Mouse (Mus musculus): ENCODE measurements at regions not wholly inside any gene's neighbourhood (a gene's known extent, or its start where the extent isn't known, plus 50 kb on each side); places are given as distances from the start of the nearest gene placed in this dataset.

DNA sequence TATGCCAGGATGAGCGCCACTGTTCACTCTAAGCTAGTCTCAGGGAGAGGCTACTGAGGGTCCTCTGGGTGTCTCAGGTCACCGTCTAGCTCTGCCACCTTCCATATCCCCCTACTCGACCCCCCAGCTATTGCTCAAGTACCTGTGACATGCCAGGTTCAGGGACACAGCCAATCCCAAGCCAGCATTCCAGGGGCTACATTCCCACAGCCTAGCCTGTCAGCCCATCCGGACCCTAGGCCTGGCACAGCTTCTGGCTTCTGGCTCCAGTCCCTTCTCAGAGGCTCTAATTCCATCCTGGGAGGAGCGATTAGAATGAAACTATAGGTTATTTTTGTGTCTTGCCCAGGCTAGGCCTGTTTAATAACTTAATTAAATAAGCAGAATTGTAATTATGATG is 105.2 kb downstream of the 1810010D01Rik start:
- no peak for DNase-seq (ENCODE audit: low spot score)

DNA sequence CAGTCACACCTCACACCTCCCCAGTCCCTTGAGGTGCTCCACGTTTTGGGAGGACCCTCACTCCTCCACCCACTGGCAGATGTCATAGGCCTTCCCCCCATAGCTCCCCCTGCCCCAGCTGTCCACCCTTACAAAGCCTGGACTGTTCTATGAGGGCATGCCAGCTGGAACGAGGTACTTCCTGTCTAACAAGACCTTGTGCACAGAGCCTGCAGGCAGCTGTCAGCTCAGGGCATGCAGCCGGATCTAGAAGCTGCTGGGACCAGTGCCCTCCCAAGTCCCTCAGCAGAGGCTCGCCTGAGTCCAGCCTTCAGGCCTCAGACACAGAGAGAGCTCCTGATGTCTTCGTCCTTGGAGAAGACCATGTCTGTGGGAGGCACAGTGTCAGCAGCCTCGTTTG is 105.7 kb downstream of the 1810010D01Rik start:
- no peak for DNase-seq (ENCODE audit: low spot score)

DNA sequence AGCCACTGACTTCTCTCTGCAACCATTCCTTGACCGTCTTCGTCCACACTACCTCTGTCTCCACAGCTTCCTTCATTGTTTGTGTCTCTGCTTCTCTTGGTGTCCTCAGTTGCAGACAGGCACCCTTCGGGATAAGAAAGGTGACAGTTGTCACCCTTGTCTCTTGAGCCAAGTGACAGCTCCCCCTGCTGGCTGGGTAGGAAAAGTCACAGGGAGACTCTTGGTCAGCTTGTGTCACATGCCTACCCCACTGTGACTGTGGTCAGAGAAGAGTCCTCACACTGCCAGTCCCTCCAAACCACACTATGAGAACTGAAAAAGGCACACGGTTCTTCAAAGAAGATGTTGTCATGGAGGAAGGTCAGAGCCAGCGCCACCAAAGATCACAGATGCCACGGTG is 109.6 kb downstream of the 1810010D01Rik start:
- DNase-seq (ENCODE audit: low spot score): no peak

DNA sequence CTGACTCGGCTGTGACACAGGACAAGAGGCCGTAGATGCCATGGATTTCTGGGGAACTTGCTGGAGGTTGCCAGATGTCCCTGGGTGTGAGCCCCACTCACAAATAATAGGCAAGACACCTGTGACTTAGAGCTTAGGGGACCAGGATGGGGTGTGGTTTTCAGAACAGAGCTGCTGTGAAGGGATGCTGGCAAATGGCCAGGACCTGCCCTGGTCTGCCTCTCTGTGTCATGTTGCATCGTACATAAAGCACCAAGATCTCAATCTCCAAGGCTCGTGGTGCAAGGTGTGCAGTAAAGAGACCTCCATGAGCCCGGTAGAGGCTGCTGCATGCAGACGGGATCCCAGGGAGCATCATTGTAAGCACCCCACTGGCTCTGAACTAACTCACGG is 113.8 kb downstream of the 1810010D01Rik start:
- DNase-seq (ENCODE audit: low spot score): no peak

DNA sequence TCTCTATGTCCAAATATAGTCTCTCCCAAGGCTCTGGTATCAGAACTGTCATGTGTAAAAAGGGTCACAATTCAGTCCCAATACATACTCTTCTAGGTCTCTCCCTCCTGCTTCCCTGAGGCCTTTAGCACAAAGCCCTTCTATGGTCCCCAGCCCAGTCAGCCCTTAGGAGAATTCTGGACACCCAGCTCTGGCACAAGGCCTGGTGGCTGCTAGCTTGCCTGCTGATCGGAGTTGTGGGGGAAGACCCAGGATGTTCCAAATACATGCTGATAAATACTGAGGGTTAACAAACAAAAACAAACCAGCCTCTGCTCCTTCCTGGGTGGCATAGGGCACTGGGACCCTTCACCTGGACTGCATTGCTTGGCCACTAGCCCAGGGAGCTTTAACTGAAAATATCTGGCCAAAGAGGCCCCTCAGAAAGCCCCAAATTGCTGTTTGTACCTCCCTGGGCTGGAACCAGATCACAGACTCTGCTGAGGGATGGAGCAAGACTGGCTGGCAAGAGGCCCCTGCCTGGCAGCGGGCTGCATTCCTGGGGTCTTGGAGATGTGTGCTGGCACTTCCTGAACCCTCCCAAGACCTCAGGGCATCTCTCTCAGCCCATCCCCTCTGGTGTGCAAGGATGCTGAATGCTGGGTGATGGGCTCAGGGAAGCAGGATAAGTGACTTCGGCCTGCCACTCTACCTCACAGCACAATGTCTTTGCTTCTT is 114.3 kb downstream of the 1810010D01Rik start:
- DNase-seq (ENCODE audit: low spot score): no peak

DNA sequence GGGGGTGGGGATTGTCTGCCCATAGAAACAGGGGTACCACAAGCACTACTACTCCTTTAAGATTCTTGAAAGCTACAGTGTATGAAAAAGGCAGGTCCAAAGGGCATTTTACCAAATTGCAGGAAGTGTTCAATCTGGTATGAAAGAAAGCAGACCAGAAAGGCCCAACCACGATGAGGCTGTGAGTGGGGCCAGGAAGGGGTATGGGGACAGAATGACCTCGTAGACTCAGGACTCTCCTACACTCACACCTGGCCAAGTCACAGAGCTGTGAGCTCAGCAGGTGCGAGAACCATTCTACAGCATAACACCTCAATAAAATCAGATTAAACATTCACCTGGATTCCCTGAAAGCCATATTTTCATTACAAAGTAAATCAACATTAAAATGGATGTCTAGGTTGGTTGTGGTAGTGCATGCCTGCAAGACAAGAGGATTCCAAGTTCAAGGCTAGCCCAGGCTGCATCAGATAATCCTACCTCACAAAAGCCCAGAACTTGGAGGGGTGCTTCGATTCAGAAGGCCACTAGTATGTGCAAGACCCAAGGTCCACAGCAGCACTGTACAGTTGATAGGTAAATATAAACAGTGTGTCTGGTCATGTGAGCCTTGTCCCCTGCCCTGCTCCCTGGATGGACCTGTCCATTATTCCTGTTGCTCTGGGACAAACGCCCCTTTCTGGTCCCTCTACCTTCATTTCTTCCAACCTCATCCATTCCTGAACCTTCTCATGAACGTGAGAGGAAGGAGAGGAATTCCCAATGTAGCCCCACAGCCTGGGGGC is 115.3 kb downstream of the 1810010D01Rik start:
- no peak for DNase-seq (ENCODE audit: low spot score)

DNA sequence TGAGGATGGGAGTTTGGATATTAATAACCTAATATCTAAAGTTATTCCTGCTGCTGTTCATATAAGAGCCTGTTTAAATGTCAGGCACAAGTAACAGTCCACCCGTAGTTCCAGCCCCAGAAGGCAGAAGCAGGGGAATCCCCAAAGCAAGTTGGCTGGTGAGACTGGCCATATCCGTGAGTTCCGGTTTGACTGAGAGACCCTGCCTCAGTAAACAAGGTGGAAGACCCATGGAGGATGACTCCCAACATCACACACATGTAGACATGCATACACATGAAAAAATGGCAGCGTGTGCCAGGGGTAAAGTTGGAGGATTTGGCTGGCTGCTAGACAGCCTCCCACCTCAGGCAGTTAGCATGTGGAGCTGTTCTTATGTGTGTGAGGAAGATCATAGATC is 117.1 kb downstream of the 1810010D01Rik start:
- DNase-seq (ENCODE audit: low spot score): no peak

DNA sequence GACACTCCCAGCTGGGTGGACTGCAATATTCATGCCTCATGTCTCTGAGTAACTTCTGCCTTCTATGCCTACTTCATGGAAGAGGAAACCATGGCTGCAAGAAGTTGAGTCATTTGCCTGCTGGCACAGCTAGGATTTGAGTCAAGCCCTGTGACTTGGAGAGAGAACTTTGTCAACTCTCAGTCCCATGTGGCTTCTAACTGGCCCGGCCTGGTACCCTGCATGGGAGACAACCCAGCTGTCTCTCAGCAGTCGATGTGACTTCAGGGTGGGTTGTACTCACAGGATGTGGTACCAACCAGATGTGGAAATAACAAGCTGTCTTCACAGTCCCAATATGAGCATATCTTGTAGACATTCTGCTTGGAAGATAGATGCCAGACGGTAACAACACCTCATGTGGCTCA is 118.6 kb downstream of the 1810010D01Rik start:
- DNase-seq (ENCODE audit: low spot score): no peak

DNA sequence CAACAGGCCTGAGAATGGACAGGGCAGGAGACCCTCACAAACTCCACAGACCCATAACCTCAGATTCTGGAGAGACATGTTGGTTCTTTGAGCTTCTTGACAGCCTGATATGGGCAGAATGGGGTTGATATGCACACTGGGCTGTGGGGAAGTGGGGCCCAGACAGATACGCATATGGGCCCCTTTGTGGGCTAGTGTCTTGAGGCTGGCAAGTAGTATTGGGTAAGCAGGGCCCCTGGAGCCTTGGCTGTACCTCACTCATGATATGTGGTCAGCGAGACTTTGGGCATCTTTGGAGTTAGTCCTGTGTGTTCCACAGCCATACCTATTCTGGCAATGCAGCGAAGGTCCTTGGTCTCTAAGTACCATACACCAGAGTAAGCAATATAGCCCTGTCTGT is 119.3 kb downstream of the 1810010D01Rik start:
- no peak for DNase-seq (ENCODE audit: low spot score)

DNA sequence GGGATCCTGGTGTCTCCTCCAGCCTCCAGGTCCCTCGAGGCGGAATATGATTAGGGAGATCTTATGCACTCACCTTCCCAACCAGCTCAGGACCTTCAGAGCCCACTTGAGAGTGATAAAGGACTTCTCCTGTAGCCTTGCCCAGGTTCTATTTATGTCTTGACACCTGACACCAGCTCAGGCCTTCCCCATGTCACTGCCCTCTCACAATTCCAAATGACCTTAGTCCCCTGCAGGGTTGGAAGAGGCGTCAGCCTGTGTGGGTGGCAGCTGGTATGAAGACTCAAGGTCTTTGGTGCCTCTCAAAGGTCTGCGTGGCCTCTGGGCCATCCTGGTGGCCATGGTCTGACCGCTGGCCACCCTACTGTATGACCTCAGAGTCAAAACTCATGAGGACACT is 120.1 kb downstream of the 1810010D01Rik start:
- no peak for DNase-seq (ENCODE audit: low spot score)

DNA sequence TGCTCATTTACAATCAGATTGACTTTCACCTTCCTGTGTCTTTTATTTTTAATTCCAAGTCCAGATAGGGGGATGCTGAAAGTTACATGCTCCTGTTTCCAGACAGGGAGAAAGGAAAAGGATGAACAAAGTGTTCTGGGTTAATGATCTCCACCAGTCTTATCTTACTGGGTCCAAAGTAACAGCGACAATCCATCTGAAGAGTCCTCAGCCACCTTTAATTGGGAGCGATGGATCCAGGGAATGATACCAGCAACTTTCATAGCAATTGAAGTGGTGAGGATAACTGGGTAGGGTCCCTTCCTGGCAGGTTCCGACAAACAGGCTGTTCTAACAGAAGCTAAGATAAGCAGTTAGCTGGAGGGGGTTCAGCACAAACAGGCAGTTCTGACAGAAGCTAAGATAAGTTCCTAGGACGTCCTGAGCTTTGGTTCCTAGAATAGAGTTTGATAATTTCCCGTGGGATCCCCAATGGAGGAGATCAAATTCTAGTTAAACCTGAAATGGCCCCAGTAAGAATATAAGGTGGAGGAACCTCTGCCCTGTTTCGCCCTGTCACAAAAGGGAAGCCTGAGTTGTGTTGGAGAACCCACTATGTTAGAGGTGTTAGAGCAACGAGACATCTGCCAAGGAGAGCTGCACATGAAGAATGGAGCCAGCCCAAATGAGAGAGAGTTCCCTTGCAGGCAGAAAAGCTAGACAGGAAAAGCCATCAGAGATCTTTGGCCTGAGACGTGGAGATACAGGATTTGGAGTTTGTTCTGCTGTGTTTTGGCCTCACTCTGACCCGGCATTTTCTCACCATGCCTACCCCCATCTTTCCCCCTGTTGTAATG is 124.8 kb downstream of the 1810010D01Rik start:
- no peak for DNase-seq (ENCODE audit: low spot score)

DNA sequence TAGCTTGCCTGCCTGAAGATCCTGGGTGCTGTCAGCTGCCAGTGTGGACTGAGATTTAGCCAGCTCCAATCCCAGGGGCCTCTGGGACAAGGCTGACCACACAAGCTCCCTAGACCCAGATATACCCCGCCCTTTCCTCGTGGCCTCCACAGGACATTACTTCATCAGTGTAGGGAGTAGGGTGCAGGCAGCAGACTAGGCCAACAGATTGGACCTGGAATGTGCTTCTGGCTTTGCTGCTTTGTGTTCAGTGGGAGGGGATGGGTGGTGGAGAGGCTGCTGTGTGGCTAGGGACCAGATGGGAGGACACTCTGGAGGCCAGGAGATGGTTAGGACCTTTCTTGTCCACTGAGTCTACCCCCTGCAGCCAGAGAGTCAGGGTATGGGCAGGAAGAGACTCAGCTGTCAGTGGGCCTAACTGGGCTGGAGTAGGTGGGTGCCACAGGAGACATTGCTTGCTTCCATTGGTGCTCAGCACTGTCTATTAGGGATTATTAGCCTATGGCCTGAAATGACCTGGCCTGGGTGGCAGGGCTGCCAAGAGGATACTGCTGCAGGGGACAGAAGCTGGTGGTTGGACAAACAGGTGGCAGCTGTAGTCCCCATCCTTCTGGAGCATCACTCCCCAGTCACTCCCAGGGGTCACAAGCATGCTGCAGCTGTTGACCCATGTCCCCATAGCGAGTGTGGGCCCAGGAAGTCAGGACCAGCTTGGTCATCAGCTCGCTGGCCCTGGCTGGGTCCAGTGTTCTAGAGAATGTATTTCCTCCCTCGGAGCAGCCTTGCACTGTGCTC is 132.5 kb upstream of the Ccnd1 start:
- DNase-seq (ENCODE audit: low spot score): no peak

DNA sequence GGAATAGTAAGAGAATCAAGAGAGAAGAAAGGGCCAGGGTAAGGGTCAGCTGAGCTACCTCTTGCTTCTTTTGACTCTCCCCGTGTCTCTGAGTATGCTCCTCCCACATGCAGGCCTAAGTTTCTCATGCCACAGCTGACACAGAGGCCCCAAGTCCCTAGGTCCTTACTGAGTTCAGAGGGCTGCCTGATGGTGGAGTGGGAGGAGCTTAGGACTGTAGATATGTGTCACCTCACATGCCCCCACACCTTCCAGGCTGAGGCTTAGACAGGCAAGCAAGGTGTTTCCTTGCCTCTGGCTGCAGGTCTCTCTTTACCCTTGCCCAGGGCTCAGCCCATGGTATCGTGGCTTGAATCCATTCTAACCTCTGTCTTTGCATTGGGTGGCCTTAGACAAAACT is 131.8 kb upstream of the Ccnd1 start:
- no peak for DNase-seq (ENCODE audit: low spot score)

DNA sequence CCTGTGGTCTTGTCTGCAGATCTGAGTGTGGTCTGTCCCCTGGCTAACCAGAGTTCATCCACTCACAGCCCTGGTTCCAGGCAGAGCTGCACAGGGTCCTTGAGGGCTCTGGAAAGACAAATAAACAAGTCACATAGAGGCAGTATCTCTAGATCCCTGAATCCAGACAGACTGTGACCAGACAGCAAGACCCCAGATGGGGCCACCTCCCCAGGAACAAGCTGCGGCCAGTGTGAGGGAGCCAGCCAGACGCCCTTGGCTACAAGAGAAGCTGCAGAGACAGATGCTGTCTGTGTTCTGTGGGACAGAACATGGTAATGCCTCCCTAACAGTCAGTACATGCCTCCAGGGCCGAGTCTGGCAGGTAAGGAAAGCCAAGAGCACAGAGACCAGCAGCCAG is 127.6 kb upstream of the Ccnd1 start:
- no peak for DNase-seq (ENCODE audit: low spot score)

DNA sequence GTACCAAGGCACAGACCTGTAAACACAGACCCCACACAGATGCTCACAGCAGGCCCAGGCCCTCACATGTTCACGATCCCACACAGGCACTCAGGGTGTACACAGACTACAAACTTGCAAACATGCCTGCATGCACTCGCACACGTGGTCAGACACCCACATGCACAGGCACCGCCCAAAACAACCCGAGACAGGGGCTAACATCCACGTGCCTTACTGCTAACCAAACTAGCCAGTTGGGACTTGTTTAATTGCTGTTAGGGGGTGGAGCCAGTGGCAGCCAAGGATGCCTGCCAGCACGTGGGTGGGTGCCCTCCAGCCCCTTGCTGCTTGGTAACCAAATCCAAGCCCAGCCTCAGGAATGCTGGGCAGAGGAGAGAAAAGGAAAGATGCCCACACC is 116.6 kb upstream of the Ccnd1 start:
- no peak for DNase-seq (ENCODE audit: low spot score)

DNA sequence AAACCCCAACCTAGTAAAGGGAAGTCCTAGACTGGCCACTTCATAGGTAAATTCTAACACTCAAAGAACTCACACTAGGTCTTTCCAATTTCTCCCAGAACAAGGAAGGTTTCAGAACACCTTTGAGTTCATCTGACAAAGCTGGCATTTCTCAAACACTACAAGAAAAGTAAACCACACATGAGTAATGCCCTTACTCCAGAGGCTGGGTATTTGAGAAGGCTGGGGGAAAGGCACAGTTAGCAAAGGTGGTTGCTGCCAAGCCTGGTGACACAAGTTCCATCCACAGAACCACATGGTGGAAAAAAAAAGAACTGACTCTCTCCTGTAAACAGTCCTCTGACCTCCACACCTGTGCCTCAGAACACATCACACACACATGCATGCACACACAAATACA is 111.9 kb upstream of the Ccnd1 start:
- DNase-seq (ENCODE audit: low spot score): no peak

DNA sequence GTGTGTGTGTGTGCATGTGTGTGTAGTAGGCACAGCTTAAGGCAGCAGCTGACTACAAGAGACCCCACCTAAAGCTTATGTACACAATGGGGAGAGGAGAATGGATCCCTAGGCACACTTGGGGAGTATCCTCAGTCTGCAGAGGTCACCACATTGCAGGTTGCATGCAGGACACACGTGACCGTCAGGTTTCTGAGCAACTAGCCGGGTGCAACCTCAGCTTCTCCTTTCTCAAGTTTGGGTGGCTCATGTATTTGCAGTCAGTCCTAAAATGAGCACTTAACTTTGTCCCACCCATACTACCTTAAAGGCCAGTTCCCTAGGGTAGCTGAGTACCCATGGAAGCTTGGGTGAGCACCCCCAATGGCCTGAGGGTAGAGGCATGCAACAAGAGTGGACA is 111.0 kb upstream of the Ccnd1 start:
- DNase-seq (ENCODE audit: low spot score): no peak

DNA sequence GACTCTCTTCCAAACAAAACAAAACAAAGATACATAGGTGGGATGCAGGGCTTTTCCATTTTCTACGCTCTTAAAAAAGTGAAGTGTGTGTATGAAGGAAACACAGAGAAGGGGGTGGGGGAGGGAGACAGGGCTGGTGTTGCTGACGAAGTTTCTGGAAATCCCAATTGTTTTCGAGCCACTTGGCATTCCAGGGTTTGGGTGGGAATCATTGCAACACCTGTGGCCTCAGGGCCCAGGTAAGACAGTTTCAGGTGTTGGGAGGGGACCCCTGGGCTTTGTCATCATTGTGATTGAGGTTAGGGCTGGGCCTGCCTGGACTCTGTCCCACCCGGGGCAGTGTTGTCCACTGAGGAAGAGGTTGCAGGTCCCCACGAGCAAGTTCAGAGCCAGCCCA is 108.8 kb upstream of the Ccnd1 start:
- no peak for DNase-seq (ENCODE audit: low spot score)

DNA sequence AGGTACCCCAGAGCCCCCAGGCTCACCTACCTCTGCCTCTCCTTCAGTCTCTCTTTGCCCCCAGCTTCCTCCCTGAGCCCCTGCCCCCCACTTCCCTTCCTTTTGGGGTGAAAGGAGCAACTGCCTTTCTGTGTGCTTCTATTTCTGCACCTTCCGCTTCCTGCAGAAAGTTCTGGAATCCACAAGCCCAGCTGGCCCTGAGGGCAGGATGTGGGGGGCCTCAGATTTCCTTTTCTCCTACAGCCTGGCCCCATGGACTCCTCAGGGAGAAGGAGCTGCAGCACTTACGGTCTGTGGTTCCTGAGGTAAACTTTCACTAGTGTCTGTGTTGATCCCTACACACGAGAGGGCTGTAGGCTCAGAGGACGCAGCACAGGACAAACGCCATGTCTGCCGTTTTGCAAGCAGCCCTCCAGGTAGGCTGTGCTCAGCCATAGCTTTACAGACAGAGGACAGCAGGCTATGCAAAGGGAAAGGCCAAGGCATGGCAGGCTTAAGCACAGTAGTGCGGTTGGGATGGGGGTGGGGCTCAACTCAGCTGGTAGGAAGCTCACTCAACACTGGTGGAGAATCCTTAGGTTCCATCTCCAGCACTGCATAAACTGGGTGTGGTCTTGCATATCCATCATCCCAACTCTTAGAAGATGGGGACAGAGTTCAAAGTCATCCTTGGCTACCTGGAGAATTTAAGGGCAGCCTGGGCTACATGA is 108.2 kb upstream of the Ccnd1 start:
- DNase-seq (ENCODE audit: low spot score): no peak

DNA sequence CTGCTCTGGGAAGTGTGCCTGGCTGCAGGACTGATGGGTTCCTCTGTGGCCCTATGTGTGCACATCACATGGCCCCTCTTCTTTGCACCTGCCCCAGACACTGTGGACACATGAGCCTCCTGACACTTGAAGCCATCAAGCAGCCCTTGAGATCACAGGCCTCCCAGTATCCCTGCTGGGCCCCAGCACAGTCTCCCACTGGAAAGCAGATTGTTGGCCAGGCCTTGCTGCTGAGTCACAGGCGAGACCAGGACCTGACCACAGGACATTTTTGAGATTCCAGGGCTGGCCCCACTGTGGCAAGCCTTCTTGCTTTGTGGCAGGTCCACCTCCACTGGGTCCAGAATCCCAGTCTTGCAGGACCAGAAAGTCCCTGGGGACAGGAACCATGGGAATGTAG is 105.5 kb upstream of the Ccnd1 start:
- no peak for DNase-seq (ENCODE audit: low spot score)

DNA sequence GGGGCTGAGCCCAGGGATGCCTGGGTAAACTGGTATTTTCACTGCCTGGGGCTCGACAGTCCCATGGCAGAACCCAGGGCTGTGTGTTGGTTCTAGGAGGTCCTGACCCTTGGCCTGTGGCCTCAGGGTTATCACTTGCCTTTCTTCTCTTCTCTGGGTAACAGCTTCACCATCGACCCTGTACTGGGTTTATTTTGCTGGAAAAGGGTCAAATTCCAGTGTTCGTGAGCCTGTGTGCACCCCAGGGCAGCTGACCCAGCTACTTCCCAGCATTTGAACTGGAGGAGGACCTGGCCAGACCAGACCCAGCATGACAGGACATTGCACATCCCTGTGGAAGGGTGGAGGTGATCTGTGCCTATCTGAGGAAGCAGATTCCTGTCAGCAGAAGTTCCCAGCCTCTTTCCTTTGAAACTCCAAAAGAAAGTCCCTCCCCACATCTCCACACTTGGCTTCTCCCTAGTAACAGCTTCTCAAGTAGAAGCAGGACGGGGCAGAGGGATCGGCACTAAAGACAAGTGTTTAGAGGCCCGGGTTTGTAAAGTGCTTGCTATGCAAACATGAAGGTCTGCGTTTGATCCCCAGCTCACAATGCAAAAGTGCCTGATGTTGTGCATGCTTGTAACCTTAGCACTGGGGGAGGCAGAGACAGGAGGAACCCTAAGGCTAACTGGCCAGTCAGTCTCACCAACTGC is 103.9 kb upstream of the Ccnd1 start:
- DNase-seq (ENCODE audit: low spot score): no peak
